Mouse (Mus musculus): ENCODE results near the gene Bri3.

DNA sequence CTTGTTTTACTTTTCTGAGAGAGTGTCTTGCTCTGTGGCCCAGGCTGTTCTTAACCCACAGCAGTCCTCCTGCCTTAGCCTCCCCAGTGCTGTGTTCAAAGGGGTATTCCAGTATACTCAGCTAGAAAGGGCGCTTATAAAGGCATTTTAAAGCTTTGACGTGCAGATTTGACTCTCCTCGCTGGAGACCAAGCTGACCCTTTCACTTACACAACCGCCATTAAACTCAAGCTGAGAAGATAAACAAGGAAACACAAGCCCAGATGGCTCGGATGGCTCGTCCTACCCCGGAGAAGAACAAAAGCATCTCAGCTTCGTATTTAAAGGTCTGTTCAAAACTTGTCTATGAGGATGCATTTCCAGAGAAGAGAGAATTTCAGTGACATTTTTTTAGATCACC lies 106.9 kb downstream of the Bri3 start:
- TF ChIP-seq GATA1 (IDR thresholded peaks at IDR 0.05; ENCODE audit: low read length) (no peak), TAL1 (IDR thresholded peaks at IDR 0.05; ENCODE audit: low read length) (no peak)

Measured in erythroblast, embryonic 14.5 days (primary cell).